Mouse (Mus musculus) thymus, adult 2 months (tissue): ENCODE data around the gene Ppp3r1.

ENCODE experiments used
- CTCF ChIP-seq: fragments of 200-500 bp; IDR thresholded peaks from 2 replicates; pipeline ENCODE4 v1.5.1; 2012; ENCODE audit warnings: mild to moderate bottlenecking, control low read depth, low read length, moderate library complexity, borderline replicate concordance; ENCODE audit not compliant: control insufficient read depth, poor library complexity, insufficient read depth; ENCODE audit errors: extremely low read depth
- POLR2A ChIP-seq: fragments of 200-500 bp; IDR thresholded peaks from 2 replicates; pipeline ENCODE4 v1.6.1; 2012; ENCODE audit warnings: mild to moderate bottlenecking, low read length, control low read depth, moderate library complexity; ENCODE audit not compliant: control insufficient read depth, poor library complexity, insufficient read depth; ENCODE audit errors: extremely low read depth

DNA sequence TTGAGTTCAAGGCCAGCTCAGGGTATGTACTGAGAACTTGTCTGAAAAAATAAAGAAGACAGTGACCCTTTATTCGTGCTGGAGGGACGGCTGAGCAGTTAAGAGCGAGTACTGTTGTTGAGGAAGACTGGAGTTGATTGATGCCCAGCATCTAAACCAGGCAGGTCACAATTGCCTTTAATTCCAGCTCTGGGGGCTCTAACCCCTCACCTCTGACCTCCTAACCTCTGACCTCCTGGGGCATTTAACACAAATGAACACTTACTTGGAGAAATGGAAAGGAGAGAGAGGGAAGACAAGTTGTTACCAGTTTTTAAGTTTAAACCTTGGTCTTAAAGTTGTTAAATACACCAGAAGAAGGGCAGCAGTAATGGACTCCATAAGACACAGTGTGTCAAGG lies 29.7 kb downstream of the Ppp3r1 start:
- TF ChIP-seq CTCF, result no peak
- TF ChIP-seq POLR2A, result no peak
